Mouse (Mus musculus): ENCODE measurements around the gene Dcun1d2. TPM values are rescaled to one million over a fixed set of nuclear protein-coding genes. Genes with fewer than 3 reads are reported as not detected.
"Not testable (repeated sequence)": the region's sequence is repeated elsewhere in the genome, so short reads cannot be mapped to it uniquely, and the experiment has no call there.

Gene Dcun1d2
- total RNA-seq (2022) = 10 to 100 TPM; 35.8 to 39.8 (median 38.4) TPM

DNA sequence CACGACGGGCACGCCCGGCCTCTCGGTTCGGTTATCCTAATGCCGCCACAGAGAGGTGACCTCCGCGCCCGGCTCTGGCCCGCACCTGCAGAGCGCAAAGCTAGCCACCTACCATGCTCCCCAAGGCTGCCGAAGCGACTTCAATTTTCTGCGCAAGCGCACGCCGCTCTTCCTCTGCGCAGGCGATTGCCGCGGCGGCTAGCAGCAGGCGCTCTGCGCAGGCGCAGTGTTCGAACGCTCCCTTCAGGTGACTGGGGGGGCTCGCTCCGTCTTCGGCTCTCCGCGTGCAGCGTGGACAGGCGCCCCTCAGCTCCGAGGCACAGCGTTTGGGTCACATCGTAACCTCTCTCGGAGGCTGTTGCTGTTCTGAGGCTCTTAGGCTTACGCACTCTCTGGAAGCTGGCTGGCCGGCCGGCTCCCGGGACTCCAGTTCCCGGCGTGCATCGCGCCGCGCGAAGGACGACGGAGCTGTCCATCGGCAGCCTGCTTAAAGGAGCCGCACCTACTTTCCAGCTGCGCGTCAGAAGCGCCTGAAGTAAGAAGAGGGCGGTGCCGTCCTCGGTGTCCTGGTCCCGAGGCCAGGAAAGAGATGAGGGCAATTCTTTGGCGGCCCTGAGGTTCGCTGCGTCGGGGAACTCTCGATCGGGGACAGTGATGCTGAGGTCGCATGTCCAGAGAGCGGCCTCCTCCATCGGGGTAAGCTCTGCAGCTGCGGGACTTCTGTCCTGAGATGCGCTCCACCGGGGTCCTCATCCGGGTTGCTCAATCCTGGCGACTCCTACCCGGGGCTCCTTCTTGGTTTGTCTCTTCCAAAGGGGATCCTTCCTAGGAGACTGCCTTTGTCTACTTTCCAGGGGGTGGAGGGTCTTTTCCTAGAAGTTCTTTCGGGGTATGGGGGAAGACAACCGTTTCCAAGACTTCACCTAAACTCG is at the start of gene Dcun1d2, which contains the start of gene Tmco3:
Gene Dcun1d2 (minus strand): TSS at position 440 of the 932 bp plus-strand sequence.
Gene Tmco3 (plus strand): TSS at position 499 of the 932 bp plus-strand sequence.
- DNase-seq (ENCODE audit: low spot score in 2 of 2) = peak; percentile 90 to 94

GRCm38 (mm10) chr8:13337678-13338077 is 49.7 kb upstream of the Dcun1d2 start:
- no peak for DNase-seq (ENCODE audit: low spot score in 2 of 2)

DNA sequence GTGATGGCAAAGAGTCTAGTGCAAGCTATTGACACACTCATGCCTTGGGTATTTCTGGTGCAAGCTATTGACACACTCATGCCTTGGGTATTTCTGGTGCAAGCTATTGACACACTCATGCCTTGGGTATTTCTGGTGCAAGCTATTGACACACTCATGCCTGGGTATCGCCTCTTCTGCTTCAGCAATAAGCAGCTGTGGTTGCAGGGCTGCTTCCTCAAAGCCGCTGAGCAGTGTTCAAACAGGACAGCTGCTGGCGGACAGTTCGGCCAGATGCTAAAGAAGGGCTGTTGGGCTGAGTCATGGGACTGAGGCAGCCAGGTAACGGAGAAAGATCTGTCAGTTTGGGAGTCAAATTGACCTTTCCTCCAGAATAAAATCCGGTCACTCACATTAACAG is 49.3 kb upstream of the Dcun1d2 start:
- DNase-seq (ENCODE audit: low spot score in 2 of 2) = not testable (repeated sequence)

GRCm38 (mm10) chr8:13334671-13335070 is 46.7 kb upstream of the Dcun1d2 start:
- no peak for DNase-seq (ENCODE audit: low spot score in 2 of 2)

DNA sequence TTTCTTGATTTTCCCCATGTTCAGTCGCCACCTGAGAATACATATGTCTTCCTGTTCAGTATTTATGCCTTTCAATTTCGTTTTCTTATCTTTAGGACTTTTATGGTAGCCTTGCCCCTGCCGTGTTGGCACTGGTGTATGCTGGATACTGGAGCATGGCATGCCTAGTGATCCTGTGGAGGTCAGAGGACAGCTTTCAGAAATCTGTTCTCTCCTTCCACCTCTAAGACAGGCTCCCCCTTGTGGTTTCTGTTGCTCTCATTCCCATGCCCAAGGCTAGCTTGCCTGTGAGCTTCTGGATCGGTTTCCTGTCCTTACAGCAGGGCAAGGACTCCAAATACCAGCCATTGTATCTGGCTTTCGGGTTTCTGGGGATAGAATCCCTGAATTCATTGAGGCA is 38.7 kb upstream of the Dcun1d2 start:
- no peak for DNase-seq (ENCODE audit: low spot score in 2 of 2)

DNA sequence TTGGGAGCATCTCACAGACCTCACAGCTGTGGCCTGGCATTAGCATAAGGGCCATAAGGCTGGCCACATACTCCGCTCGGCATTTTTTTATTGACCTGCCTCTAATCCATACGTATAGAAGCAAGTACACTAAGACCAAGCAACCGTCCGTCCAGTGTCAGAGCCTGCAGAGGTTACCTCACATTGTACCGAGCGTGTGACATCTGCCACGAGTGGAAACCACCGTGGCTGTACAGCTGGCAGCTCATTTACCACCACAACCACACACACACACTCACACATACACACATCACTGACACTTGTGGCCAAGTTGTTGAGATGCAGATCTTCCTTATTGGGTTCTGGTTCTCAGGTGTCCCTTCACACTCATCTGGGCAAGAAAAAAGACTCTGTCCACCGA is 28.7 kb upstream of the Dcun1d2 start:
- DNase-seq (ENCODE audit: low spot score in 2 of 2) = no peak

- no peak for DNase-seq (ENCODE audit: low spot score in 2 of 2)
Observed at GRCm38 (mm10) chr8:13314922-13315321, 27.0 kb upstream of the Dcun1d2 start.

- no peak for DNase-seq (ENCODE audit: low spot score in 2 of 2)
Observed at GRCm38 (mm10) chr8:13306916-13307315, 19.0 kb upstream of the Dcun1d2 start.

DNA sequence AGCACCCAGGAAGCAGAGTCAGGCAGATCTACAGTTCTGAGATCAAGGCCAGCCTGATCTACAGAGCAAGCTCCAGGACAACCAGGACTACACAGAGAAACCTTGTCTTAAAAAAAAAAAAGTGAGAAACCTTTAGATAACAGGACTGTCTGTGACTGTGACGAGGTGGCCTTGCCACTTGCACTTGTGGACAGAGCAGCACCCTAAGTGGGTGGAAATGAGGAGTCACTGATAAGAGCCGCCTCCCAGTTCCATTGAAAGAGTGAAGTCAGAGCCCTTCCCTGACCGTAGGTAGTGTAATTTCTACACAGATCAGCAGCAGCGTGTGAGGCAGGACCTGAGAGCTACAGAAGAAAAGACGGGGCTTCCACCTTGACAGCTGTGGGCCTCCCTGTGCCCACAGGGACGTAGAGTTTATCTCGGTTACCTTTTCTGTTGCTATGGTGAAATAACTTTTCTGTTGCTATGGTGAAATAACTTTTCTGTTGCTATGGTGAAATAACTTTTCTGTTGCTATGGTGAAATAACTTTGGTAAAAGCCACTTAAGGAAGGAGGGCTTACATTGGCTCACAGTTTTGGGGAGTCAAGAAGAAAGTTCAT is 18.5 kb upstream of the Dcun1d2 start:
- DNase-seq (ENCODE audit: low spot score in 2 of 2) = no peak

GRCm38 (mm10) chr8:13305884-13306283 is 18.0 kb upstream of the Dcun1d2 start:
- no peak for DNase-seq (ENCODE audit: low spot score in 2 of 2)

DNA sequence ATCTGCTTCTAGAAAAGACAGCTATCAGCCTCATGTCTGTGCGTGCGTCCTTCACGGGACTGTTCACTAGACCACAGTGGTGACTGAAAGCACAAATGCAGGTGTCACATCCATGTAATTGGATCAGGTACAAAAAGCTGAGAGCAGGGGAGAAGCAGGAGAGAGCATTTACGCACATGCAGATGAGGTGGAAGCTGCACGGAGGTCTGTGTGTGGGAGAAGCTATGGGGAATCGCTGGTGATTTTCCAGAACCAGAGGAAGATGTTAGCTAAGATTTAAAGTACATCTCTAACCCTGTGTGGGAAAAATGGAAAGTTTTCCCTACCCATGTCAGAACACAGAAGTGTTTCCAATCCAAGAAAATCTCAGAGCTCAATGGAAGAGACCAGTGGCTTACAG is 17.5 kb upstream of the Dcun1d2 start:
- DNase-seq (ENCODE audit: low spot score in 2 of 2) = no peak

DNA sequence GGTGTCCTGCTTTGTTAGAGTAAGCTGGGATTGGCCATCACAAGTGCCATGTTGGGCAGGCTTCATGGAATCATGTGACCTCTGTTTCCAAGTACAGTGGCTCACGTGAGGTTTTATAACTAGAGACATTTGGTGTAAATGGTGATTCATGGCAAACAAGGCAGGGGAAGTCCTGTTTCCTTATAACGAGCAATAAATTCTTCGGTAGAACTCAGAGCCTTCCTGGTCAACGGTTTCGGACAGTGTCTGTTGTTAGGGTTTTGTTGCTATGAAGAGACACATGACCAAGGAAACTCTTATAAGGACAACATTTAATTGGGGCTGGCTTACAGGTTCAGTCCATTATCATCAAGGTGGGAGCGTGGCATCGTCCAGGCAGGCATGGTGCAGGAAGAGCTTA is 13.1 kb upstream of the Dcun1d2 start:
- DNase-seq (ENCODE audit: low spot score in 2 of 2) = no peak

DNA sequence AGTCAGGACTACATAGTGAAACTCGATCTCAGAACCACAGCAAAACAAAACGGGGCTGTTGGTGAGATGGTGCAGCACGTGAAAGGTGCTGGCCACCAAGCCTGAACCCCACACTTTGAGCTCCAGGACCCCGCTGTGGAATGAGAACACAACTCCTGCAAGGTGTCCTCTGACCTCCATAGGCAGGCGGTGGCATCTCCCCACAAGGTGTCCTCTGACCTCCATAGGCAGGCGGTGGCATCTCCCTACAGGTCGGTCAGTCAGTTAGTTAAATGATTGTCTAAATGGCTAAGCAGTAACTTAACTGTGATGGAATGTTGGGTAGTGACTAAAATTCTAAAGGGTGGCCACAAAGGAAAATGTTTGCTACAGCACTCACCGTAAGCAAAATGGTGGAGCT is 11.6 kb upstream of the Dcun1d2 start:
- DNase-seq (ENCODE audit: low spot score in 2 of 2) = no peak

- no peak for DNase-seq (ENCODE audit: low spot score in 2 of 2)
Observed at GRCm38 (mm10) chr8:13293677-13294470, 5.9 kb upstream of the Dcun1d2 start.

- peak; percentile 45 to 81 for DNase-seq (ENCODE audit: low spot score in 2 of 2)
Observed at GRCm38 (mm10) chr8:13292364-13292763, 4.4 kb upstream of the Dcun1d2 start.

DNA sequence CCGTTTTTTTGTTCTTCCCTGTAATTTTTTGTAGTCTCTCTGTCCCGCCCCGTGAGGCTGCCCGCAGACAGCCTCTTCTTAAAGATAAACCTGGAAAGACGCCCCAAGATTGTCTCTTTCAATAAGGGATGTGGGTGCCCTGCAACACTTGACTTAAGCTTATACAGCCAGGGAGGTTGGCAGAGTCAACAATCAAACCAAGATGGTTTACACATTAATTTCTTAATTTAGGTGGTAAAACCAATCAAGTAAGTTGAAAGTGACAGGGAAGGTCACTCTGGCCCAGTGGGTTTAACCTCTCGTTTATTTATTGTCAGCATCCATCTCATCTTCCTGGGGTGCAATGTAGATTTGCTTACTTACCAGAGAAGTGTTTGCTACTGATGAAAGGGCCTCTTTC is 715 bp upstream of the Dcun1d2 start:
- no peak for DNase-seq (ENCODE audit: low spot score in 2 of 2)

GRCm38 (mm10) chr8:13287304-13287691 is 633 bp downstream of the Dcun1d2 start:
- peak in 1 of 2 experiments; percentile 72 for DNase-seq (ENCODE audit: low spot score in 2 of 2)

GRCm38 (mm10) chr8:13283200-13283599 is 4.7 kb downstream of the Dcun1d2 start:
- DNase-seq (ENCODE audit: low spot score in 2 of 2) = no peak

DNA sequence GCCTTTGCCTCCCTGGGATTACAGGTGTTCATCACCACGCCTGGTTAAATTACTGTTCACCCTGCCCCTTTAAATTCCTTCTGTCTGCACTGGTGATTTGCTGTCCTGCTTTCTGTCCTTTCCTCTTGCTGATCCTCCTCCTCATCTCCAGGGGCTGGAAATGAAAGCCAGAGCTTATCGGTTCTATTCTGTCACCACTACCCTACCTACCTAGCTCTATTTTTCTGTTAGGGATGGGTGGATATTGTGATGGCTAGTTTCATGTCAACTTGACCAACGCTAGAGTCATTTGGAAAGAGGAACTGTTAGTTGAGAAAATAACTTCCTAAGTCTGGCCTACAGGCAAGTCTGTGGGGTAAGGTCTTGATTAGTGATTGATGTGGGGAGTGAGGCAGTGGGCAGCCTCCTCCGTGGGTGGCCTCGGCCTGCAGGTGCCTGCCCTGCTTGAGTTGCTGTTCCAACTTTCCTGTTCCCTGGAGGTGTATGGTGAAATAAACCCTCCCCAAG is 10.9 kb downstream of the Dcun1d2 start:
- no peak for DNase-seq (ENCODE audit: low spot score in 2 of 2)

DNA sequence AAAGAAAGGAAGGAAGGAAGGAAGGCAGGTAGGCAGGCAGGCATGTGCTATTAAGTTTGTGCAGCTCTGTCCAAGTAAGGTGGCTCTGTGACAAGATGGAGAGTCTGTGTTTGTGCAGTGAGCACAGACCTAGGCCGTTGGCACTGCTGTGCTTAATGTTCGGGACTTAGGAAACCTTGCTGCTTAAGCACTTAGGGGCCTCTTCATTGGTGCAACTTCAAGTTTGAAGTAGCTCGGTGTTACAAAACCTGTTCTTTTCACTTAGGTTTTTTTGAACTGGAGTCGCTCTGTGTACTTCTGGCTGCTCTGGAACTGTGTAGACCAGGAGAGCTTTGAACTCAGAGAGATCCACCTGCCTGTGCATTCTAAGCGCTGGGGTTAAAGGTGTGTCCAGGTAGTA is 15.1 kb downstream of the Dcun1d2 start:
- no peak for DNase-seq (ENCODE audit: low spot score in 2 of 2)

DNA sequence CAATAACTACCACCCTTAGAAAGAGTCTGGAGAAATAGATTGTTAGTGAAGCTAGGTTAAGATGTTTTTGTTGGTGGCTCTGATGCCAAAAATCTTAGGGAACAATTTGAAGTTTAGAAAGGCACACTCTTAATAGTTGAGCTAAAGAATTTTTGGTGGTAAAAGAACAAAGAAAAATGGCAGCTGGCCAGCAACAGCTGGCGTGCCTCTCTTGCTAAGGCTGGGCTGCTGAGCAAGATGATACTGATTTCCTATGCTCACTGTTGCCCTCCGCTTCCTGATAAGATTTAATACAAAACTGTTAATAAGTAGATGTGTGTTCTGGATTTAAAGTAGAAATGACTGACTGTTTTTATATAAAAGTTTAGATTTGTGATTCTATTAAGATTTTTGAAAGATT is 20.4 kb downstream of the Dcun1d2 start:
- DNase-seq (ENCODE audit: low spot score in 2 of 2) = no peak

DNA sequence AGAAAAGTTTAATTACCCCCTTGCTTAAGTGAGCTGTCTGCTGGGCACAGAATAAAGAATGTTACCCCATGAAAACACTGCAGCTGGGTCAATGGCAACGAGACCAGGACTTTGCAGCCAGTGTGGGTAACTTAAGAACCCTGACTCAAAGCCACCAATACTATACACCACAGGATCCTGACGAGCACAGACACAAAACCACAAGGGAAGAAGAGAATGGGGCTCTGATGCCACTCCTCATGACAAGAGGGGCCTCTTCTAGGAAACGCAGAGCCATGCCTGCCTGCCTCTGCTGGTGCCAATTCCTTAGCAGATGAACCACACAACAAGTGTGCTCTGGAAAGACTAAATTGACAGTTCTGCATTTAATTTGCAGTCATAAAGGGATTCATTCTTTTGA is 24.6 kb downstream of the Dcun1d2 start:
- DNase-seq (ENCODE audit: low spot score in 2 of 2) = no peak

Measured in layer of hippocampus, adult 8-10 months (tissue).